Mouse (Mus musculus) cerebellum, adult 2 months (tissue): ENCODE measurements around the gene 1700029I15Rik.

ENCODE experiments used
- CTCF ChIP-seq: fragments of 200-500 bp; IDR thresholded peaks from 2 replicates; pipeline ENCODE4 v1.5.1; 2011; ENCODE audit warnings: low read depth, mild to moderate bottlenecking, control low read depth, low read length, moderate library complexity, borderline replicate concordance; ENCODE audit not compliant: insufficient read depth
- POLR2A ChIP-seq: fragments of 200-500 bp; IDR thresholded peaks from 2 replicates; pipeline ENCODE4 v1.6.1; 2011; ENCODE audit warnings: low read length, control low read depth, borderline replicate concordance; ENCODE audit not compliant: insufficient read depth

- TF ChIP-seq POLR2A, result no peak
- TF ChIP-seq CTCF, result no peak
These were observed 40.8 kb downstream of the 1700029I15Rik start for GRCm38 (mm10) chr2:92423156-92423555.
